Mouse (Mus musculus): ENCODE results near the gene Ptpra. TPM values are rescaled to one million over a fixed set of nuclear protein-coding genes. Genes with fewer than 3 reads are reported as not detected.

The Ptpra gene
- polyA plus RNA-seq, 1 experiment from 2014 or later = 164 TPM

DNA sequence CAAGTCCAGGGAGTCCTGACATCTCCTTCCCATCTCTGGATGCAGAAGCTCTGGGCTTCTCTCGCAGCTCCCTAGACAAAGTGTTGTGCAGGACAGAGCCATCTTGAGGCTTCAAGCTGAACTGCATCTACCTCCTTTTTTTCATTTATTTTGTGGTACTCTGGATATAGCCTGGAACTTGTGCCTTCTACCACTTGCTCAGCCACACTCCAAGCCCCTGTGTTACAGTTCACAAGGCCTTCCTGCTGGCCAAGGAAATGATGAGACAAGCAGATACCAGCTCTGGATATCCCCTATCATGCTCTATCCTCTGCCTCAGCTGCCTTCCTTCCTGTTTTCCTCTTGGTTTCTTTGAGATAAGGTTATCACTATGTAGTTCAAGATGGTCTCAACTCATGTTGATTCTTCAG lies 147.5 kb downstream of the Ptpra start:
- ATAC-seq (ENCODE audit: low read depth) = peak; percentile 71; the same call in 1 of the 2 replicates
- H3K4me2 ChIP-seq (ENCODE audit: low read depth, low read length) = no peak overlapping the region
- no peak overlapping the region for H3K9ac ChIP-seq (replicated peaks; ENCODE audit: low read depth, low read length)
- WGBS = 16% methylated on average over 1 of the region's 1 CpGs
- H3K9me3 ChIP-seq (ENCODE audit: control insufficient read depth, low read length) = no peaks in the 10 kb centered on the region
- no peak overlapping the region for H3K27ac ChIP-seq (ENCODE audit: low read depth, low read length)
- H3K27me3 ChIP-seq (ENCODE audit: control insufficient read depth, insufficient read depth, low read length) = no peaks in the 10 kb centered on the region
- H3K4me1 ChIP-seq (ENCODE audit: control insufficient read depth, insufficient read depth, low read length) = no peaks in the 10 kb centered on the region
- H3K4me3 ChIP-seq (ENCODE audit: low read depth, low read length) = no peak overlapping the region
- peaks cover 20% of the 10 kb centered on the region for H3K36me3 ChIP-seq (ENCODE audit: control insufficient read depth, insufficient read depth, low read length)

DNA sequence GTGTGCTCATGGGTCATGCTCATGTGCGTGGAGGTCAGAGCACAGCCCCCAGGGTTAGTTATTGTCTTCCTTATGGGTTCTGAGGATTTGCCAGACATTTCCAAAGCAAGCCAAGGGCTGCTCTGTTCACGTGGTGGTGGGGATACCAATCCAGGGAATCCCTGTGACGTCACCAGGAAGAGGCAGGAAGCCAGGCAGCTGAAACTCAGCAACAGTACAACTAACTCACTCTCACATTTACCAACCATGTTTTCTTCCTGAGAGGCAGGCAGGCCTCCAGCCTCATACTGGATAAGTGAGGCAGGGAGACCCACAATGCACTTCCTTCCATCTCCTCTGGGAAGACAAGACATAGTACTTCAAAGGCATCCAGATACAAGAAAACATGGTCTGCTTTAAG lies 148.3 kb downstream of the Ptpra start:
- Histone ChIP-seq H3K36me3 (ENCODE audit: control insufficient read depth, insufficient read depth, low read length) (peaks cover 24% of the 10 kb centered on the region), H3K9me3 (ENCODE audit: control insufficient read depth, low read length) (no peaks in the 10 kb centered on the region)
- WGBS = 69% methylated on average over 3 of the region's 3 CpGs

DNA sequence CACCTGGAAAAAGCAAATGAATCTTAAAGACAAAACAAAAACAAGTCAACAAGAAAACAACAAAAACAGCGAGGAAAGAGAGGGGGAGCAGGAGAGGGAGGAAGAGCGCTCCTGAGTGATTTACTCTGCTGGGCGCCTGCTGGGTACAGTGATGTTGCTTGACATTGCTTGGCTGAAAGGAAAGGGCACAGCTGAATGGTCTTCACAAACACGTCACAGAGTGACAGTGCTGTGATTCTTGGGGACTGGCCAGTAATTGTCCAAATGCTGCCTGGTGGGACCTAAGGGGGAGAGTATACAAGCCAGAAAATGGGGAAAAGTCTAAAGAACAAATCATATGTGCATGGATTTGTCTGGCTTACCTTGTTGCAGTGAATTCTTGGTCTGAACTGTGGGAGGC lies 152.1 kb downstream of the Ptpra start:
- Histone ChIP-seq H3K36me3 (ENCODE audit: control insufficient read depth, insufficient read depth, low read length) (peaks cover 26% of the 10 kb centered on the region), H3K27ac (ENCODE audit: low read depth, low read length) (no peak overlapping the region), H3K27me3 (ENCODE audit: control insufficient read depth, insufficient read depth, low read length) (no peaks in the 10 kb centered on the region), H3K9me3 (ENCODE audit: control insufficient read depth, low read length) (no peaks in the 10 kb centered on the region), H3K4me3 (ENCODE audit: low read depth, low read length) (no peak overlapping the region), H3K9ac (replicated peaks; ENCODE audit: low read depth, low read length) (no peak overlapping the region), H3K4me1 (ENCODE audit: control insufficient read depth, insufficient read depth, low read length) (no peaks in the 10 kb centered on the region), H3K4me2 (ENCODE audit: low read depth, low read length) (no peak overlapping the region)
- 80% methylated on average over 4 of the region's 4 CpGs for WGBS
- no peak for ATAC-seq (ENCODE audit: low read depth)

More for the DNA sequence above, 148.3 kb downstream of the Ptpra start:
- Histone ChIP-seq H3K9ac (replicated peaks; ENCODE audit: low read depth, low read length) (no peak overlapping the region), H3K27me3 (ENCODE audit: control insufficient read depth, insufficient read depth, low read length) (no peaks in the 10 kb centered on the region), H3K27ac (ENCODE audit: low read depth, low read length) (no peak overlapping the region), H3K4me2 (ENCODE audit: low read depth, low read length) (no peak overlapping the region), H3K4me1 (ENCODE audit: control insufficient read depth, insufficient read depth, low read length) (no peaks in the 10 kb centered on the region), H3K4me3 (ENCODE audit: low read depth, low read length) (no peak overlapping the region)
- no peak for ATAC-seq (ENCODE audit: low read depth)

Small RNA genes within 50 kb of the gene (microRNA-seq; reads per million reads assigned to microRNA genes)
- gene Gm23876 = not detected

Other genes with a start within 250 kb of the Ptpra start
- gene Nop56, start 175.8 kb upstream of the Ptpra start, polyA plus RNA-seq (2014; fragmentation: Nextera tagmentation; extraction: Ambion mirVana) = 230 and 261 TPM in 2 replicates
- gene Idh3b, start 165.7 kb upstream of the Ptpra start, polyA plus RNA-seq (2014; fragmentation: Nextera tagmentation; extraction: Ambion mirVana) = 180 and 183 TPM in 2 replicates
- gene Ebf4, start 155.1 kb upstream of the Ptpra start, polyA plus RNA-seq (2014; fragmentation: Nextera tagmentation; extraction: Ambion mirVana) = 6.1 and 6.5 TPM in 2 replicates
- gene Cpxm1, start 52.7 kb upstream of the Ptpra start, polyA plus RNA-seq (2014; fragmentation: Nextera tagmentation; extraction: Ambion mirVana) = 11.7 and 24.1 TPM in 2 replicates
- 0.23 and 0.28 TPM in 2 replicates for gene Gm28372, start 45.0 kb upstream of the Ptpra start, polyA plus RNA-seq (2014; fragmentation: Nextera tagmentation; extraction: Ambion mirVana)
- gene 1700020A23Rik, start 45.0 kb upstream of the Ptpra start, polyA plus RNA-seq (2014; fragmentation: Nextera tagmentation; extraction: Ambion mirVana) = 0.91 TPM in 1 of 2 replicates, not detected in the other
- not detected in 2 replicates for gene Tmem239, start 43.8 kb upstream of the Ptpra start, polyA plus RNA-seq (2014; fragmentation: Nextera tagmentation; extraction: Ambion mirVana)
- 76.4 and 81.7 TPM in 2 replicates for gene Vps16, start 25.9 kb upstream of the Ptpra start, polyA plus RNA-seq (2014; fragmentation: Nextera tagmentation; extraction: Ambion mirVana)
- gene Pced1a, start 25.6 kb upstream of the Ptpra start, polyA plus RNA-seq (2014; fragmentation: Nextera tagmentation; extraction: Ambion mirVana) = 10.8 and 11.5 TPM in 2 replicates
- 101 and 110 TPM in 2 replicates for gene Mrps26, start 113.5 kb downstream of the Ptpra start, polyA plus RNA-seq (2014; fragmentation: Nextera tagmentation; extraction: Ambion mirVana)
- not detected in 2 replicates for gene Oxt, start 125.9 kb downstream of the Ptpra start, polyA plus RNA-seq (2014; fragmentation: Nextera tagmentation; extraction: Ambion mirVana)
- gene Avp, start 132.3 kb downstream of the Ptpra start, polyA plus RNA-seq (2014; fragmentation: Nextera tagmentation; extraction: Ambion mirVana) = 0.39 and 0.68 TPM in 2 replicates
- 12.4 and 14.6 TPM in 2 replicates for gene Fastkd5, start 179.7 kb downstream of the Ptpra start, polyA plus RNA-seq (2014; fragmentation: Nextera tagmentation; extraction: Ambion mirVana)
- gene Ubox5, start 179.8 kb downstream of the Ptpra start, polyA plus RNA-seq (2014; fragmentation: Nextera tagmentation; extraction: Ambion mirVana) = 11.3 and 12.5 TPM in 2 replicates
- 6.2 and 8.4 TPM in 2 replicates for gene Lzts3, start 192.5 kb downstream of the Ptpra start, polyA plus RNA-seq (2014; fragmentation: Nextera tagmentation; extraction: Ambion mirVana)
- 75.0 and 77.0 TPM in 2 replicates for gene Ddrgk1, start 214.4 kb downstream of the Ptpra start, polyA plus RNA-seq (2014; fragmentation: Nextera tagmentation; extraction: Ambion mirVana)
- 116 and 117 TPM in 2 replicates for gene Itpa, start 217.3 kb downstream of the Ptpra start, polyA plus RNA-seq (2014; fragmentation: Nextera tagmentation; extraction: Ambion mirVana)
- gene Slc4a11, start 247.2 kb downstream of the Ptpra start, polyA plus RNA-seq (2014; fragmentation: Nextera tagmentation; extraction: Ambion mirVana) = 0.37 and 0.50 TPM in 2 replicates